Mouse (Mus musculus) kidney, adult 2 months (tissue): ENCODE measurements around the gene Ddx21. TPM values are rescaled to one million over a fixed set of nuclear protein-coding genes. Genes with fewer than 3 reads are reported as not detected.
"Not testable (repeated sequence)": the region's sequence is repeated elsewhere in the genome, so short reads cannot be mapped to it uniquely, and the experiment has no call there.

ENCODE experiments used
- DNase-seq: peaks from one replicate; pipeline ENCODE4 v3.0.0; 2021
- H3K27ac ChIP-seq: fragments of 200-500 bp; 2 replicates; pipeline ENCODE4 v1.5.1; 2012; ENCODE audit warnings: low read depth, low read length, control low read depth, inconsistent platforms; ENCODE audit not compliant: insufficient read depth
- H3K27me3 ChIP-seq: fragments of 200-500 bp; replicated peaks from 2 replicates; pipeline ENCODE4 v1.6.1; 2012; ENCODE audit warnings: mild to moderate bottlenecking, moderate library complexity, low read length, inconsistent platforms; ENCODE audit not compliant: control insufficient read depth, insufficient read depth
- H3K36me3 ChIP-seq: fragments of 200-500 bp; 2 replicates; pipeline ENCODE4 v1.6.1; 2012; ENCODE audit warnings: mild to moderate bottlenecking, moderate library complexity, low read length, inconsistent platforms; ENCODE audit not compliant: control insufficient read depth, insufficient read depth
- H3K4me1 ChIP-seq: fragments of 200-500 bp; 2 replicates; pipeline ENCODE4 v1.6.1; 2011; ENCODE audit warnings: low read length; ENCODE audit not compliant: control insufficient read depth, insufficient read depth
- H3K4me3 ChIP-seq: fragments of 200-500 bp; 2 replicates; pipeline ENCODE4 v1.5.1; 2011; ENCODE audit warnings: mild to moderate bottlenecking, low read depth, low read length, control low read depth; ENCODE audit not compliant: insufficient read depth
- CTCF ChIP-seq: fragments of 200-500 bp; conservative IDR thresholded peaks from 2 replicates; pipeline ENCODE4 v1.5.1; 2011; ENCODE audit warnings: low read depth, mild to moderate bottlenecking, control low read depth, low read length, moderate library complexity, mixed read lengths; ENCODE audit not compliant: insufficient read depth, insufficient read length
- POLR2A ChIP-seq: fragments of 200-500 bp; IDR thresholded peaks from one replicate; pipeline ENCODE4 v1.6.1; 2011; ENCODE audit warnings: low read depth, low read length, control low read depth
- WGBS: fragments of 180-500 bp; shearing (Covaris S2); methylation state at CpG from one replicate; pipeline ENCODE4 v1.1.7; 2018; 5-methylcytosine and 5-hydroxymethylcytosine counted together
- polyA plus RNA-seq: library from polyadenylated mRNA; depleted of rRNA; stranded (reverse); fragments of >200 nt; gene quantifications from 2 replicates; pipeline ENCODE4 v1.2.3, GENCODE M21; 2012

The Ddx21 gene
- polyA plus RNA-seq, 1 experiment = 9.3 TPM

- Histone ChIP-seq H3K4me3 (peak overlapping the region; percentile 80), H3K27me3 (no peaks in the 10 kb centered on the region), H3K36me3 (no peaks in the 10 kb centered on the region), H3K27ac (no peak overlapping the region; the same call in 1 of the 2 replicates), H3K4me1 (peaks cover 4% of the 10 kb centered on the region)
- DNase-seq = no peak
- WGBS = 10% methylated on average over 20 of the region's 20 CpGs
- no peak for TF ChIP-seq CTCF
Measured at GRCm38 (mm10) chr10:62601053-62601791, 859 bp downstream of the Ddx21 start.

- no peak overlapping the region for H3K27ac ChIP-seq
- H3K36me3 ChIP-seq = no peaks in the 10 kb centered on the region
- no peak for DNase-seq
- WGBS = 75% methylated on average over 6 of the region's 6 CpGs
- no peak overlapping the region for H3K4me3 ChIP-seq
- no peak for TF ChIP-seq POLR2A
- TF ChIP-seq CTCF = no peak
- H3K27me3 ChIP-seq = no peaks in the 10 kb centered on the region
- peaks cover 4% of the 10 kb centered on the region for H3K4me1 ChIP-seq
Measured at GRCm38 (mm10) chr10:62600056-62600455, 2.0 kb downstream of the Ddx21 start.

- H3K4me3 ChIP-seq, DNase-seq, H3K27me3 ChIP-seq, H3K27ac ChIP-seq, H3K36me3 ChIP-seq, H3K4me1 ChIP-seq: not testable (repeated sequence)
- 98% methylated on average over 3 of the region's 3 CpGs for WGBS
Measured at GRCm38 (mm10) chr10:62599311-62599710, 2.8 kb downstream of the Ddx21 start.

- no peak overlapping the region for H3K27ac ChIP-seq
- peaks cover 10% of the 10 kb centered on the region for H3K36me3 ChIP-seq
- H3K4me1 ChIP-seq = no peaks in the 10 kb centered on the region; the same call in 1 of the 2 replicates
- no peak overlapping the region for H3K4me3 ChIP-seq
- no peaks in the 10 kb centered on the region for H3K27me3 ChIP-seq
- no peak for TF ChIP-seq CTCF
- no peak for TF ChIP-seq POLR2A
- DNase-seq = no peak
- 89% methylated on average over 7 of the region's 7 CpGs for WGBS
Measured at GRCm38 (mm10) chr10:62592496-62592895, 9.6 kb downstream of the Ddx21 start.

DNA sequence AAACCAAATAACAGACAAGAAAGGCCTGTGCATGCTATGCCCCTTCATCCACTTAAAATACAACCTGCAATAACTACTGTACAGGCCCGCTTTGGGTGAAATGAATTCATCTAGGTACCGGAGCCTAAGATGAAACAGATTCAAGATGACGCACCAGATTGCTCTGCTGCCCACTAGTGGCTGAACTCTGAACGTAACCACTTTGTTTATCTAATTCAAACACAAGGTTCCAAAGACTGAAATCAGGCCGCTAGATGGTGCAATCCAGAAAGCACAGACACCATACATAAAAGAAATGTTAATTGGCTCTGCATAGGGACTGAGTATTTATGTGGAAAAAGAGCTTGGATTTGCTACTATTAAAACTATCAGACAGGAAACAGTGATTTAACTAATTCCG lies 11.9 kb downstream of the Ddx21 start:
- Histone ChIP-seq H3K27ac (no peak overlapping the region), H3K36me3 (peaks cover 14% of the 10 kb centered on the region), H3K4me1 (no peaks in the 10 kb centered on the region; the same call in 1 of the 2 replicates), H3K4me3 (no peak overlapping the region), H3K27me3 (no peaks in the 10 kb centered on the region)
- TF ChIP-seq CTCF (peak; percentile 68), POLR2A (no peak)
- DNase-seq = peak; percentile 94
- 15% methylated on average over 6 of the region's 6 CpGs for WGBS

DNA sequence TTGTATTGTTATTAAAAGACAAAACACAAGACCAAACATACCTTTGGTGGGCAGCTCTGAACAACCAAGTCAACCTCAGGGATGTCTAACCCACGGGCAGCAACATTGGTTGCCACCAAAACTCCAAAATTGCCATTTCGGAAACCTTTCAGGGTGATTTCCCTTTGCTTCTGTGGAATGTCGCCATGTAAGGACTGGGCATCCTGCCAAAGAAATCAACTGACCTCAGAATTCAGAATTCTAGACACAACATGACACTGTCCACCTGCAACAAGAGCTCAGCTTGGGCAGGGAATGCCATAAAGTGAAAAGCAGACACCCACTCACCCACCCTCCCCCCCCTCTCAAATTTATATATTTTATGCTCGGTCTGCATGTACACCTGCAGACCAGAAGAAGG lies 13.5 kb downstream of the Ddx21 start:
- 33% methylated on average over 4 of the region's 4 CpGs for WGBS
- no peak overlapping the region for H3K4me3 ChIP-seq
- peak; percentile 56 for DNase-seq
- TF ChIP-seq CTCF = no peak
- TF ChIP-seq POLR2A = no peak
- H3K36me3 ChIP-seq = peaks cover 19% of the 10 kb centered on the region
- no peaks in the 10 kb centered on the region; the same call in 1 of the 2 replicates for H3K4me1 ChIP-seq
- no peaks in the 10 kb centered on the region for H3K27me3 ChIP-seq
- H3K27ac ChIP-seq = no peak overlapping the region

GRCm38 (mm10) chr10:62583245-62583644 lies 18.8 kb downstream of the Ddx21 start:
- Histone ChIP-seq H3K27ac (no peak overlapping the region), H3K36me3 (peaks cover 14% of the 10 kb centered on the region), H3K27me3 (no peaks in the 10 kb centered on the region), H3K4me3 (no peak overlapping the region), H3K4me1 (no peaks in the 10 kb centered on the region)
- TF ChIP-seq CTCF = no peak
- no peak for TF ChIP-seq POLR2A
- 88% methylated on average over 1 of the region's 1 CpGs for WGBS
- no peak for DNase-seq

GRCm38 (mm10) chr10:62582701-62583100 lies 19.4 kb downstream of the Ddx21 start:
- Histone ChIP-seq H3K36me3 (peaks cover 10% of the 10 kb centered on the region), H3K4me1 (no peaks in the 10 kb centered on the region), H3K27ac (no peak overlapping the region), H3K4me3 (no peak overlapping the region), H3K27me3 (no peaks in the 10 kb centered on the region)
- no peak for DNase-seq
- TF ChIP-seq POLR2A (no peak), CTCF (no peak)
- WGBS = 79% methylated on average over 7 of the region's 7 CpGs
